Mouse (Mus musculus): ENCODE data around the gene Sarm1. TPM values are rescaled to one million over a fixed set of nuclear protein-coding genes. Genes with fewer than 3 reads are reported as not detected.

The Sarm1 gene
- total RNA-seq, 2 experiments from 2014 or later, result 0.22 to 0.30 TPM

DNA sequence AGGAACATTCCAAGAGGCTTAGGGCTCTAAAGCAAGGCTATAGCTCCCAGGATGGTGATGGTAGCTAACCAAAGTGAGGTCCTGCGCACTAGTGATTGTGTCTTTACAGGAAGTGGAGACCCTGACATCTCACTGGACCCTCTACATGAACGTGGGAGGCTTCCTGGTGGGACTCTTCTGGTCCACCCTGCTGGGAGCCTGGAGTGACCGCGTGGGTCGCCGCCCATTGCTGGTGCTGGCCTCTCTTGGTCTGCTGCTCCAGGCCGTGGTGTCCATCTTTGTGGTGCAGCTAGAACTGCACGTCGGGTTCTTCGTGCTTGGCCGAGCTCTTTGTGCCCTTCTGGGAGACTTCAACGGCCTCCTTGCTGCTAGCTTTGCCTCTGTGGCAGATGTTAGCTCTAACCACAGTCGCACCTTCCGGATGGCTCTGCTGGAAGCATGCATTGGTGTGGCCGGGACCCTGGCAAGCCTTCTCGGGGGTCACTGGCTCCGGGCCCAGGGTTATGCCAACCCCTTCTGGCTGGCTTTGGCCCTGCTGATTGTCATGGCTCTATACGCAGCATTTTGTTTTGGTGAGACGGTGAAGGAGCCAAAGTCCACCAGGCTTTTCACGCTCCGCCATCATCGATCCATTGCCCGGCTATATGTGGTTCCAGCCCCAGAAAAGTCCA lies 31.2 kb downstream of the Sarm1 start:
- peak in 1 of 2 experiments; percentile 8 for DNase-seq
- intact Hi-C loops (cut with DNase I), result no loop called here

GRCm38 (mm10) chr11:78465568-78466180 lies 31.9 kb downstream of the Sarm1 start, which contains the start of gene Slc46a1:
Gene Slc46a1, plus strand, starts transcription at chr11:78465697.
- peak; percentile 89 to 90 for DNase-seq
- intact Hi-C loops (cut with DNase I), result no loop called here

DNA sequence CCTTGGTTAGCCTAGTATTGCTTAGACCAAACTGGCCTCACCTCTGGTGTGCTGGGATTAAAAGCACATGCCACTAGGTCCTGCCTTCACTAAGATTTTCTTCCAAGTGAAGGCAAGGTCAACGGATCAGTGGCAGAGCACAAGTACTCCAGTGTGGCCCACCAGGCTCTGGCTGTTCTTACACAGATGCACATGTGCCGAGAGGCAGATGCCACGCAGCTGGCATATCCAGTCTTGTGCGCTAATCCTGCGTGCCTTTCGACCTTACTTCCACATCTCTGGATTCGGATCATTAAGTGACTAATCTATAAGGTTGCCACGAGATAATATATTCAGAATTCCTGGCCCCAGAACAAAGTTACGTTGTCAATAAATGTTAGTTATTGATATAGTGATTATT lies 32.4 kb downstream of the Sarm1 start:
- intact Hi-C loops (cut with DNase I), result no loop called here
- DNase-seq, result no peak

DNA sequence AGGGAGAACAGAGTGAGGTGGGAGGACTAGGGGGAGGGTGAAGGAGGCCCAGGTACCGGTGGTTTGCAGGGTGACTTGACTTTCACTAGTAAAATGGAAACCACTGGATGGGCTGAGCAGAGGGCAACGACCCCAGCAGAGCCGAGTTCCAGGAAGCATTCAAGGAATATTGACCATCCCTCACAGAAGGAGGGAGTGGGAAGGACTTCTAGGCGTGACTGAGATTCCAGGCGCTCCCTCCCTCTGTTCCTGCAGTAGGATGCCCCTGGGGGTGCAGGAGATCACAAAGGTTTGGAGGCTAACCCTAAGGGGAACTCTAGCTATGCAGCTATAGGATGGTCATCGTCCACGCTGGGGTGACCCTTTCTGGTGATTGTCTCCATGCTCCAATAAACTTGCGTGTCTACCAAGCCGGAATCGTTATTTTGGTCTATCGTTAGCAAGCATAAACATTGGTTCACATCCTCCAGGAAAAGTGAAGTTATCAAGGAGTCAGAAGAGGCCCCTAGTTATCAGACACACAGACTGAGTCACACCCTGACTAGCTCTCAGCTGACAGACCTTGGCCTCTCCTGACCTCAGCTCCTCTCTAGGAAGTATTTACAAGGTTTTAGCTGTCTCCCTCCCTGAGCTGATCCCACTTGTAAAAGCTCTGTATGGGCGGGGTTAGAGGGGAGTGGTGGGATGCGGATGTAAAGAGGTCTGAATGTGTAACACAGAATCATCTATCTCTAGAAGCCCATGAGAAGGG lies 34.1 kb downstream of the Sarm1 start:
- intact Hi-C loops (cut with DNase I), result no loop called here
- no peak for DNase-seq

- DNase-seq, result no peak
- intact Hi-C loops (cut with DNase I), result no loop called here
Measured at GRCm38 (mm10) chr11:78462669-78463068, 34.9 kb downstream of the Sarm1 start.

- no peak for DNase-seq
- intact Hi-C loops (cut with DNase I), result no loop called here
Measured at GRCm38 (mm10) chr11:78461894-78462293, 35.7 kb downstream of the Sarm1 start.

GRCm38 (mm10) chr11:78458740-78459139 lies 38.8 kb downstream of the Sarm1 start:
- intact Hi-C loops (cut with DNase I), result no loop called here
- DNase-seq, result no peak

DNA sequence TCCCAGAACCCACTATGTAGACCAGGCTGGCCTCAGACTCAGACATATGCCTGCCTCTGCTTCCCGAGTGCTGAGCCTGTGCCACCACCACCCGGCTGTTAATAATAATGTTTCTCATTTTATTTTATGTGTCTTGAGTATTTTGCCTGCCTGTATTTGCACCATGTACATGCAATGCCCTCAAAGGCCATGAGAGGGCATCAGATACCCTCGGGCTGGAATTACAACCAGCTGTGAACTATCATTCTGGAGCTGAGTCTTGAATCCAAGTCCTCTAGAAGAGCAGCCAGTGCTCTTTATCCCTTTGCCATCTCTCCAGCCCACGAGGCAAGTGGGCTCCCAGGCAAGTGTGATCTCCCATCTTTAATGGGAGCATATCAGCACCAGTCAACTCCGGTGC lies 42.2 kb downstream of the Sarm1 start:
- peak; percentile 36 to 57 for DNase-seq
- intact Hi-C loops (cut with DNase I), result no loop called here

GRCm38 (mm10) chr11:78454276-78454675 lies 43.3 kb downstream of the Sarm1 start:
- DNase-seq, result no peak
- intact Hi-C loops (cut with DNase I), result loop anchor here (5.0 kb wide), 1 partner anchor 97 kb away; no protein-coding TSS in a partner anchor

GRCm38 (mm10) chr11:78453675-78454074 lies 43.9 kb downstream of the Sarm1 start:
- peak; percentile 60 to 77 for DNase-seq

GRCm38 (mm10) chr11:78450337-78450736 lies 47.2 kb downstream of the Sarm1 start:
- intact Hi-C loops (cut with DNase I), result loop anchor here (5.0 kb wide), 1 partner anchor 93 kb away; no protein-coding TSS in a partner anchor
- DNase-seq, result no peak

More at GRCm38 (mm10) chr11:78453675-78454074, 43.9 kb downstream of the Sarm1 start:
- intact Hi-C loops (cut with DNase I), result loop anchor here (5.0 kb wide), 1 partner anchor 96 kb away; no protein-coding TSS in a partner anchor

DNA sequence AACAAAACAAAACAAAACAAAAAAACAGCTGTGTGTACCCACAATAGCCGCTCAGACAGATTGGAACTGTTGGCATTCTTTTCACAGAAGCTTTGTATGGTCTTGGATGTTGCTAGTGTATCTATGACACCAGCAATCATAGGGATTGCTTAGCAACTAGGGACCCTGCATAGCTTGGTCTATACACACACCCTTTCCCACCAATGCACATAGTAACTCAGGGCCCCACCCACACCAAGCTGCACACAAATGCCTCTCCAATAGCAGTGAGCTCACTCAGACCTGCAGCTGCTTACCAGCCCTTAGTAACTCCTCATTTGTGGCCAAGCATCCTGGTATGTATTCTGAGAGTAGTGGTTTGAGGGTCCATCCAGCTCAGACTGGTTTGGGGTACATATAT lies 49.3 kb downstream of the Sarm1 start:
- DNase-seq, result no peak
- intact Hi-C loops (cut with DNase I), result no loop called here

GRCm38 (mm10) chr11:78447168-78447567 lies 50.4 kb downstream of the Sarm1 start:
- intact Hi-C loops (cut with DNase I), result no loop called here
- no peak for DNase-seq

GRCm38 (mm10) chr11:78443115-78443514 lies 54.4 kb downstream of the Sarm1 start:
- no peak for DNase-seq
- intact Hi-C loops (cut with DNase I), result no loop called here

DNA sequence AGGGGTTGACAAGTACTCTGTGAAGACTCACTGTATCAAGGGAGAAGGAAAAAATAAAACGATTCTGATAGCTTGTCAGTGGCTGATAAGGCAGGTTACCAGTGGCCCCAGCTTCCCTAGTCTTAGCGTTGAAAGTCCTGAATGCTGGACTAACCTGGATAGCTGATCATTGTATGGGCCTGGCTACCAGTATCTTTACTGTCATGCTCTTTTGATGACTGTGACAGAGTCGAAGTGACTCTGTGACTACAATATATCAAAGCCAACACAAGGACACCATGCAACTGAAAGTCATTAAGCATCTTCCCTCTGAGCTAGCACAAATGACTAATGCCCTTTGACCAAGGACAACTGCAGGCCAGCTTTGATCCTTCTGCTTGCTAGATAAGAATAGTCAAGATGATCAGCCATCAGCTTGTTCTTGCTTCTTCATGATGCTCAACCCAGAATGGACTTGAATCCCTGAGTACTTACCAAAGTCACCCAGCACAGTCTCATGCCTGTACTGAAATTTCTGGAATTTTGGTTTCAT lies 59.1 kb downstream of the Sarm1 start:
- intact Hi-C loops (cut with DNase I), result no loop called here

GRCm38 (mm10) chr11:78437182-78437581 lies 60.4 kb downstream of the Sarm1 start:
- no peak for DNase-seq
- intact Hi-C loops (cut with DNase I), result no loop called here

More for the DNA sequence above, 59.1 kb downstream of the Sarm1 start:
- no peak for DNase-seq

GRCm38 (mm10) chr11:78435776-78436349 lies 61.7 kb downstream of the Sarm1 start:
- DNase-seq, result peak in 1 of 2 experiments; percentile 27
- intact Hi-C loops (cut with DNase I), result no loop called here

- no peak for DNase-seq
- intact Hi-C loops (cut with DNase I), result no loop called here
Measured at GRCm38 (mm10) chr11:78434052-78434451, 63.5 kb downstream of the Sarm1 start.

- intact Hi-C loops (cut with DNase I), result no loop called here
- DNase-seq, result no peak
Measured at GRCm38 (mm10) chr11:78431176-78431575, 66.4 kb downstream of the Sarm1 start.

DNA sequence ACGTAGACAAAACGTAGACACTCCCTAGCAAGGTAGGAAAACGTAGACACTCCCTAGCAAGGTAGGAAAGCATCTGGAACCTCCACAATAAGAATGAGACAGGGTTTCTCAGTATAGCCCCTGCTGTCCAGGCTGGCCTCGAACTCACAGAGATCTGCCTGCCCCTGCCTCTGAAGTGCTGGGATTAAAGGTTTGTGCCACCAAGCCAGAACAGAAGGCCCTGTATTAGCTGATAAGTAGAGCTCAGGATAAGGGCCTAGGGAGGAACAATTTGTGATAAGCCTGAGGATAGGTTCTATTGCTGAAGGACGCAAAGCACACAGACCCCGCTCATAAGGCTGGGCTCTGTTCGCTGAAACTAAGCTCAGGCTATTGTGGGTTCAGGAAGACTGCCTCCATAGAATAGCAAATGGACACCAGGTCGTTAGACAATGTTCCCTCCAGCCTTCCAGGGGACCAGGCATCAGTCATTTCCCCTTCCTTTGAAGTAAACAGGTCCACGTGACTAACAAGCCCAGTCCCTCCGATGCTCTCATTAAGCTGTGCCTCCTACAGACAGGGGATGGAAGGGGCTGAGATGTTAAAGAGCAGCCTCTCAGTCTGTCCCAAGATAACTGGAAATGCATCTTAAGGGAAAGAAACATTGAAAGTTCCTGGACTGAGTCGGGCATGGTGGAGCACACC lies 67.2 kb downstream of the Sarm1 start:
- intact Hi-C loops (cut with DNase I), result no loop called here

More for the DNA sequence above, 67.2 kb downstream of the Sarm1 start:
- DNase-seq, result no peak
